Mouse (Mus musculus) embryo, embryonic 10 days (tissue): ENCODE data around the gene Cebpzos.

Experiments used
- DNase-seq: peaks from one replicate; pipeline ENCODE4 v3.0.0-alpha.2; 2015; ENCODE audit warnings: low spot score

Cebpzos gene

DNA sequence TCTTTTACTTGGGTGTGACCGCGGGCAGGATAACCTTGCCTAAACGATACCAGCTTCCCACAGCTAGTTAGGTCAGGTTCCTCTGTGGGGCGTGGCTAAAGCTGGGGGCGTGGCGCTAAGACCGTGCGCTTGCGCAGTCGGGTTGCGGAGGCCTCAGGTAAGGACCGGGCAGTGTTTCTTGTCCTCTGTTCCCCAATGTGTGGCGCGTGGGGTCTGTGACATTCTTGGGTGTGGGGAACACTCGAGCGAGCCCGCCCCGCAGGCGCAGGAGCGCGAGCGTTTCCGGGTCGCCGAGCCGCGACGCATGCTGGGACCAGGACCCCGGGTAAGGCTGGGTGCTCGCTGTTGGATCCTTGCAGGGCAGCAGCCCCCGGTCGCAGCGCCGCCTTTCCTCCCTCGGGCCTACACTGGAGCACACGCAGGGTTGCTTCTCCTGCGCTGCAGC, at the start of gene Cebpzos:
Cebpzos (plus strand) TSS at position 132 of the 445 bp plus-strand sequence.
- DNase-seq, result peak; percentile 93

GRCm38 (mm10) chr17:78873886-78874285, 42.4 kb upstream of the Cebpzos start:
- DNase-seq, result no peak

- peak; percentile 23 for DNase-seq
Observed at GRCm38 (mm10) chr17:78881878-78882304, 34.4 kb upstream of the Cebpzos start.

- DNase-seq, result peak; percentile 86
Observed at GRCm38 (mm10) chr17:78882401-78883112, 33.7 kb upstream of the Cebpzos start, which contains the start of gene Eif2ak2. TSS of gene Eif2ak2 (minus strand) at chr17:78882573.

DNA sequence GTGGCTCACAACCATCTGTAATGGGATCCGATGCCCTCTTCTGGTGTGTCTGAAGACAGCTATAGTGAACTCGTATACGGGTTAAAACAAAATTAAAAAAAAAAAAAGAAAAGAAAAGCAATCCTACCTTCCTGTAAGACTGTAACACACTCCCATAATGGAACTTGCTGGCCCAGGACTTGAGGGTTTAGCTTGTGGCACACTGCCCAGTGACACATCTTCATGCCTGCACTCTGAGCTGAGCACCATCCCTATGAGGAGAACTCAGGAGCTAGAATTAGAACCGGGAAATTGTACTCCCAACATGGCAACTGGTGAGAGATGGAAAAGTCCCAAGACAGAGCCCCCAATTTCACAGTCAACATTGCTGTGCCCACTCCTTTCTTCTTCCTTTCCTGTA, 33.0 kb upstream of the Cebpzos start:
- DNase-seq, result no peak

DNA sequence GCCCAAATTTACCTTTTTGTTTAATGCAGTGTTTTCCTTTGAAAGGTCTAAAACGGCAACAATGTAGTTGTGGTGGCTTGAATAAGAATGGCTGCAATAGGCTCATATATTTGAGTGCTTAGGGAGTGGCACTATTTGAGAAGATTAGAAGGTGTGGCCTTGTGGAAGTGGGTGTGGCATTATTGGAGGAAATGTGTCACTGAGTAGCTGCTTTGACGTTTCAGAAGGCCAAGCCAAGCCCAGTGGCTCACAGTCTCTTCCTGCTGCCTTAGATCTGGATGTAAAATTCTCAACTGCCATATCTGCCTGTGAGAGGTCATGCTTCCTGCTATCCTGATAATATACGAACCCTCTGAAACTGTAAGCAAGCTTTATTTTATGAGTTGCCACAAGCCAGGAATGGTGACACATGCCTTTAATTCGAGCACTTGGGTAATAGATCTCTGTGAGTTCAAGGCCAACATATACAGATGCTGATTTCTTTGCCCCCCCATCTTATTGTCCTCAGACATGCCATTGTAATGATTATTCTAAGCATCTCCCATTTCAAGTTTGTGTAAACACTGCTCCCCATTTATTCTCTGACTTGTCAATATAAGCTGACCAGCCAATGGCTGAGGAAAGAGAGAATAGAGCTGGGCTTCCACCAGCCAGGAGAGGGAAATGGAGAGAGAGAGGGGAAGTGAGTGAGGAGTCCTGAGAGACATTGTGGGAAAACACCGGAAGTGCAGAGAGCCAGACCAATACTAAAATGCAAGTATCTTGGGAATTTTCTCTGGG, 30.8 kb upstream of the Cebpzos start:
- DNase-seq, result no peak

- no peak for DNase-seq
Observed at GRCm38 (mm10) chr17:78888554-78888953, 27.7 kb upstream of the Cebpzos start.

DNA sequence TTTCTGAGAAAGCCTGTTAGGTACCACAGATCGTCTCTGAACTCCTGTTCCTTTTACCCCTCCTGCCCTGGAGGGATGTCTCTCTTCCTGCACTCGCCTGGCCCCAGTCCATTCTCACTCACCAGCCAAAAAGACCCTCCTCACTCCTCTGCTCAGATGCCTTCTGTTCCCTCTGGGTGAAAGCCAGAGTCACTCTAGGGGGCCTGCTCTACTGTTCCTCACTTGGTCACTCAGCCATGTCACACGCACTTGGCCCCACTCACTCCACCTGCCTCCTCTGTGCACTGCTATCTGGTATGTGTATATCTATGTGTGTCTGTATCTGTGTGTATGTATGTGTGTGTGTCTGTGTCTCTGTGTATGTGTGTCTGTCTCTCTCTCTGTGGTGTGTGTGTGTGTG, 27.1 kb upstream of the Cebpzos start:
- DNase-seq, result no peak

DNA sequence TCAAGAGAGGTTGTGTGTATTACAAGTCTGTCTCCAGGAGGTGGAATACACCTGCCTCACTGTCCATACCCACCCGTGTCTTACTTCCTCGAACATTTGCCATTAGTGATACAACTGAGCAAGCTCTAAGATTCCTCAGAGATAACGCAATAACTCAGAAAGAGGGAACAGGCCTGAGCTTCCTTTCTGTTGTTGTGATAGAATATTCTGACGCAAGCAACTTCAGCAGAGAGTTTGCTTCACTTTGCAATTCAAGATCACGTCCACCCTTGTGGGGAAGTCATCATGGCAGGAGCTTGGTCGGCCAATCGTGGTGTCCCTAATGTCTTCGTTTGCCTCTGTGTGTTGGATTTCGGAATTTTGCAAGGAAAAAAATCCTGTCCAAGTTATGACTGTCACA, 25.3 kb upstream of the Cebpzos start:
- DNase-seq, result no peak

GRCm38 (mm10) chr17:78894991-78895390, 21.3 kb upstream of the Cebpzos start:
- no peak for DNase-seq

DNA sequence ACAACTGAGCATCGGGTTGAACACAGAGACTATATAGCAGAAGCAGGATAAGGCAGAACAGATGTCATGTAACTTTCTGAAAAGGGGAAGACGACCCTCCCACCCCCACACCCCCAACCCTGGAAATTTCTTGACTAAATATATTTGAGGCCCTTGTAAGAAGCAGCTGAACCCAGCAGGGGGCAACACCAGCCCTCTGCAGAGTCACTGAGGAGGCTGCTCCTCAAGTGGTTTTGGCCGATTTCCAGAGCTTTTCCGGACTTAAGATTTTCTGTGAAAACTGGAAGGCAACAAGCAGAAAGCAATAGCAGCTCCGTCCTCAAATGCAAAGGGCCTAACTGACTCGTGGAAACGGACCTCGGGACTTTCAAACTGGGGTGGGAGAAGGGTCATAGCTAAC, 20.9 kb upstream of the Cebpzos start:
- peak; percentile 41 for DNase-seq

DNA sequence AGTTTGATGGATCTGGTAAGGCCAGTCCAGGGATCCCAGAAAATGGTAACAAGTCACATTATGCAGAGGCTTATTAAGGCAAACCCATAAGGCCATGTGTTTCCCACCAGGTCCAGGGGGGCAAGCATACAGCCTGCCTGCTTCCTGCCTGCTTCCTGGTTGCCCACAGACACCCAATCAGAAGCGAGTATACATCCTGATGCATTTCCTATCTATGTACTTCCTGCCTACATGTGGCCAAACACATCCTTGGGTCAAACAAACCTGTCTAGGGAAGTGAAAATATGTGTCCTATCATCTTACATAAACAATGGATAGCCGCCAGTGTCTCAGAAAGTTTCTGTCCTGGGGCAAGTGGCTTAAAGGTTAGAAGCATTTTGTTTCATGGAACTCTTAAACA, 13.1 kb upstream of the Cebpzos start:
- DNase-seq, result no peak

DNA sequence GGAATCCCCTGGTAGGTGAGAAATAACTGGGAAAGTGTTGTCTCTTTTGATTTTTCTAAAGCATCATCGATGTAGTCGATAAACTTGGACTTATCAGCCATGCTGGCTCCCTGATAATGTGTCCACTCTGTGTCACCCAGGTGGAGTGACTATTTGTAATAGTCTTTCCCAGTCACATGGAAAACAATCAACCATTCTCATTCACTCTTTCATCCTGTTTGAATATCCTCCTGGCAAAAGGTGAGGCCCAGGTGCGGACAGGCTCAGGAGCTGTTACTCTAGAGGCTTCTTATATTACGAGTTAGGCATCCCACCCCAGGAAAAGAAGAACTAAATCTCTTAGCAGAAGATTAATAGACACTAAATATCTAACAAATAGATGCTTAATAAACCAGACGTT, 9.4 kb upstream of the Cebpzos start, which contains the start of gene Sult6b1:
Sult6b1 (minus strand) TSS at position 101 of the 400 bp plus-strand sequence.
- no peak for DNase-seq

DNA sequence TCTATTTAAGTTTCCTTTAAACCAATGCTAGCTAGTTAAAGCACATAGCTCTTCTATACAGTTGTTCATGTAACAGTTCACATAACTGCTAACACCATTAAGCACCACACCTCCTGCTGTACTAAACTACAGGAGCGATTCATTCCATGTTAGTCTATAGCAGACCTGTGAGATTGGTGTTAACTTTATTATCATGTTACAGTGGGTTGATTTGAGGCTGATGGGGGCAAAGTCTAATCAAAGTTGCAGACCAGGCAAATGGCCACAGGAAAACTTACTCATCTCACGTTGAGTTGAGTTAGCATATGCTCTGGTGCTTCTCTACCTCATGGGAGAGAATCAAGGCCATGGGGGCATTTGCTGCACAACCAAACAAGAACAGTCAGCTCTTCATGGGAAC, 6.9 kb upstream of the Cebpzos start:
- DNase-seq, result no peak

- peak; percentile 26 for DNase-seq
Observed at GRCm38 (mm10) chr17:78912861-78913281, 3.4 kb upstream of the Cebpzos start.

DNA sequence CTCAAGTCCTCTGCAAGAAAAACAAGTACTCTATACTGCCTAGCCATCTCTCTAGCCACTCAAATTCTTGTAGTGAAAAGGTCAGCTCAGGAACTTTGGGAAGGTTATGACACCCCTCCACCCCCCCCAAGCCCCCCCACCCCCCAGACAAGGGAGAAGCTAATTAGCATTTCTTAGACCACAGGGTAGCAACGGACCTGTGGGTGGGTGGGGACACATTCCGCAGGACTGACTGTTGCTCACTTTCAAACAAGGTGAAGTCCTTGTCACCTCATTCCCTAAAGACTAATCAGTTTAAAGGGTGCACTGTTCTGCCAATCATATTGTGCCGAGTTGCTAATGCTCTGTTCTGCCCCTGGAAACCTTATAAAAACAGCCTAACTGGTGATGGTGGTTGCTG, 2.4 kb upstream of the Cebpzos start:
- DNase-seq, result no peak

DNA sequence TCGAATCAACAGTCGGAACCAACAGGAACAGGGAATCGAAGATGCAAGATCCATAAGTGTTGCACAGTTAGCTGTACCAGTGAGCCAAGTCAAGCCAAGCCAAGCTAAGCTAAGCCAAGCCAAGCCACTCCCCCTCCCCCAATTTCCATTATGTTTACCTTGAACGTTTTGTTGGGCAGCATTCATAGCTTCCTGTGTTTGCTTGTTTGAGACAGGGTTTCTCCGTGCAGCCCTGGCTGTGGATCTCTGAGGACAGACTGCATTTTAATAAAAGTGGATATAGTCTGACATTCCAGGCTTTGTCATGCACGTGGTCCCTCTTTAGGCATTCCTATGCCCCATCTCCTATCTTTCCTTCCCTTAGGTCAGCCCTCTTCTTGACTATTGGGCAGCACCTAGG, 528 bp upstream of the Cebpzos start:
- peak; percentile 18 for DNase-seq

GRCm38 (mm10) chr17:78916899-78917298, 599 bp downstream of the Cebpzos start:
- no peak for DNase-seq

DNA sequence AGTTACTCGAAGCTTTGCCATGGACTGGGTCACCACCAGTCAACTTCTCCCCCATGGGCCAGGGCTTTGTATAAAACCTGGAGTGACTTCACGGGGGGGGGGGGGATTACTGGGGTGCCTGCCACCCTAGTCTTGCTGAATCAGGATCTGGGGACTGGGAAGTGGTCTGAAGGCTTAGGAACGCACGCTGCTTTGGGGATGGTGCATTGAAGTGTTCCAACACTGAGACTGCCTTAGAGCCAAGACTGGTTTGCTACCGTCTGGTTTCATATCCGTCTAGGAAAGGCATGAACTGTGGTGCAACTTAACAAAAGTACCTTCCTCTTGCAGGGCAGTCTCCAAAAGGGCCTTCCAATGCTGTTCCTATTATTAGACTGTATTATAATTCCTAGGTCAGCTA, 1.4 kb downstream of the Cebpzos start:
- no peak for DNase-seq

DNA sequence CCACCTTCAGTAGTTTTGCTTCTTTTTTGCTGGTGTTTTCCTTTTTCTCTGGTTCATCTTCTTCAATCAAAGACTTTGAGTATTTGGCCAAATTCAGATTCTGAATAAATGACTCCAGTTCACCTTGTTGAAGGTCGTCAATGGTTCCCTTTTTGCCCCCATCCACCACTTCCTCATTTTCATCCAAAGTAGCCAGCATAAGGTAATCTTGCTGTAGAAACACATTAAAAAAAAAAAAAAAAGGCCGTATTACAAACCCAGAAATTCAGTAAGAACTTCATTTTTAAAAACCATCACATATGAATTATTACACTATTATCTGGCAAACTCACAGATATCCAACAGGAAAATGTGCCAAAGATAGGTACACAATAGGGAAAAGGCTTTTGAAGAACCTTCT, 19.6 kb downstream of the Cebpzos start:
- no peak for DNase-seq

DNA sequence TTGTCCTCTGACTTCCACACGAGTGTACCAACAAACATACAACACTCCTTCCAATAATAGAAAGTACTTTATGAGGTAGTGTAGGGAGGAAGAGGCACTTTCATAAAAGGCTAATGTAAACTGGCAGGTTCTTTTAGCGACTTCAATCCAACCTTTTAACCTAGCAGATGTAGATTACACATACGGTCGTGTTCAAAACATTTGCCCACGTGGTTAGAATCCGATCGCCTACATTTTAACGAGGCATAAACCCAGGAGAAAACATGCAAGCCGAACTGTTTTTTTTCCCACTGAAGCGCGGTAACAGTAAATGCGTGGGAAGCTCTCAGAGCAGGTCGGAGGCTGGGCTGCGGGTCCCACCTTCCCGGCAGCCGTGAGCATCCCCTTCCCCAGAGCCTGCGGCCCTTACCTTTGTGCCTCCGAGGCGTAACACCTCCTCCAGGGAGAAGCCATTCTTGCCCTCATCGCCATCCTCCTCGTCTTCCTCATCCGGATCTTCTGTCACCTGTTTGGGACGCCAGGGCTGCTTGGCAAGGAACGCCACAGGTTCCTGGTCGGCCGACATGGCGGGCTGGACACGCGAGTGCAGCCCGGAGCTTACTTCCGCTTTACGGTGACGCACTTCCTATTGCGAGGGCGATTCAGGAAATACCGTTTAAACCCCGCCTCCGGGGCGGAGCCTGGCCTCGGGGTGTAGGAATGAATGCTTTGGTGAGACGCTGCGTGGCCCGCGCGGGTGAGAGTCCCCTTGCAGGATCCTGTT, 20.3 kb downstream of the Cebpzos start, which contains the start of the genes Cebpz and Ndufaf7:
Cebpz (minus strand) TSS at position 601 of the 763 bp plus-strand sequence.
Ndufaf7 (plus strand) TSS at position 671 of the 763 bp plus-strand sequence.
- DNase-seq, result peak; percentile 98

DNA sequence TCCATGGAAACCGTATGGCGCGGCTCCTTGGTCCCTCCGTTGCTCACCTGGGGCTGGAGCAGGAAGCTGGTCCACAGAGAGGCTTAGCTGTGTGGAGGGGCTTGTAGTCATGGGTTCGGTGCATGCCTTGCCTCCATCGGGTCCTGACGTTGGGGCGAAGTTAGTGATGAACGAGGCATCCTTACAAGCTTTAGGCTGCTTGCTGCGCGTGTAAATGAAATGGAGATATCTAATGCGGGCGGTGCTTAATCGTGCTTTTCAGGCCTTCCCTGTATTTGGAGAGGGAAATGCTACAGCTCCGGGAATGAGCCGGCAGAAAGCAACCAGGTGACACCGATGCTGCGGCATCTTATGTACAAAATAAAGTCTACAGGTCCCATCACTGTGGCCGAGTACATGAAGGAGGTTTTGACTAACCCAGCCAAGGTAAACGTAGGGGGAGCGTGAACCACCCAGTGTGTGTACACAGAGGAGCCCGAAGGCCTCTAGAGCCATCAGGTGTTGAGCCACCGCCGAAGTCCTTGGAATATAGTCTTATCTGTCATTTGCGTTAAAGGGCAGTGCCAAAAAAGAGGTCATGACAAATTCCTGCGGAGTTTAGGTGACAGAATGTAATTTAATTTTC, 21.0 kb downstream of the Cebpzos start:
- no peak for DNase-seq
